Mouse (Mus musculus) bone marrow macrophage, adult 2 months (primary cell): ENCODE results near the gene Msi2.

Source experiments
- CTCF ChIP-seq: IDR thresholded peaks from 2 replicates; pipeline ENCODE4 v1.5.1; 2012; ENCODE audit warnings: low read depth, mild to moderate bottlenecking, low read length, moderate library complexity
- POLR2A ChIP-seq: IDR thresholded peaks from 2 replicates; pipeline ENCODE4 v1.6.1; 2012; ENCODE audit warnings: mild to moderate bottlenecking, low read depth, low read length, borderline replicate concordance

DNA sequence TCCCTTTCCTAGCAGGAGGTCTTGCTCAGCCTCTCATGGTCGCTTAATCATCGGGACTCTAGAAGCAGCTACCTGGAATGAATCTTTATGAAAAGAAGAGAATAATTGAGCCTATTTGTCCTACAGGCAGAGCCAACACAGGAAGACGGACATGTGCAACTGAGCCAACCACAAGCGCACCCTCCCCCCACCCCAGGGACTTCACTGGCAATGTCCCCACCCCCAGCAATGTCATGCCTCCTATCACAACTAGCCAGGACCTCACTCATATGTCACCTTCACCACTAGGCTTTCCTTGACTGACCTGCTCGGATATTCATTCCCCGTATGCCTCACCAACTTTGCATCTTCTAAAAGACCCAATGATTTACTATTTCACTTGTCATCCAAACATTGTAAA lies 112.5 kb downstream of the Msi2 start:
- TF ChIP-seq CTCF (no peak), POLR2A (no peak)
